Mouse (Mus musculus) embryonic fibroblast, embryonic 13.5 days (primary cell): ENCODE data around the gene Gm28048. TPM values are rescaled to one million over a fixed set of nuclear protein-coding genes. Genes with fewer than 3 reads are reported as not detected.
A peak's percentile ranks its signal among the peaks of the same experiment; 100 is the strongest.

Source experiments
- H3K27ac ChIP-seq: 2 replicates; pipeline ENCODE4 v1.5.1; 2012; ENCODE audit warnings: low read length, control low read depth, inconsistent platforms; ENCODE audit not compliant: insufficient read depth
- H3K4me1 ChIP-seq: 2 replicates; pipeline ENCODE4 v1.6.1; 2011; ENCODE audit warnings: low read length; ENCODE audit not compliant: control insufficient read depth, insufficient read depth
- H3K4me3 ChIP-seq: 2 replicates; pipeline ENCODE4 v1.5.1; 2011; ENCODE audit warnings: mild to moderate bottlenecking, control low read depth, low read length; ENCODE audit not compliant: insufficient read depth
- CTCF ChIP-seq: IDR thresholded peaks from 2 replicates; pipeline ENCODE4 v1.5.1; 2011; ENCODE audit warnings: mild to moderate bottlenecking, control low read depth, low read length, moderate library complexity, borderline replicate concordance; ENCODE audit not compliant: insufficient read depth
- POLR2A ChIP-seq: IDR thresholded peaks from 2 replicates; pipeline ENCODE4 v1.6.1; 2011; ENCODE audit warnings: low read depth, mild to moderate bottlenecking, control low read depth, low read length, moderate library complexity
- polyA plus RNA-seq: library from polyadenylated mRNA; stranded (reverse); fragments of >200 nt; gene quantifications from 2 replicates; pipeline ENCODE4 v1.2.4, GENCODE M21; 2011; ENCODE audit warnings: low read depth; ENCODE audit not compliant: missing spikeins, insufficient read length

The Gm28048 gene
- polyA plus RNA-seq, 1 experiment, result 14.1 TPM

GRCm38 (mm10) chr11:22957791-22958374 lies 24.0 kb downstream of the Gm28048 start:
- TF ChIP-seq POLR2A, result no peak
- no peak for TF ChIP-seq CTCF
- Histone ChIP-seq H3K4me1 (no peaks in the 10 kb centered on the region), H3K27ac (no peak overlapping the region), H3K4me3 (no peak overlapping the region)

GRCm38 (mm10) chr11:22956830-22957229 lies 25.1 kb downstream of the Gm28048 start:
- H3K27ac ChIP-seq, result no peak overlapping the region
- TF ChIP-seq POLR2A, result no peak
- TF ChIP-seq CTCF, result peak; percentile 74; the same call in 1 of the 2 replicates
- no peak overlapping the region for H3K4me3 ChIP-seq
- H3K4me1 ChIP-seq, result no peaks in the 10 kb centered on the region

- no peaks in the 10 kb centered on the region for H3K4me1 ChIP-seq
- no peak overlapping the region for H3K27ac ChIP-seq
- H3K4me3 ChIP-seq, result no peak overlapping the region
- no peak for TF ChIP-seq CTCF
- no peak for TF ChIP-seq POLR2A
Measured at GRCm38 (mm10) chr11:22956346-22956745, 25.5 kb downstream of the Gm28048 start.

- H3K4me3 ChIP-seq, result no peak overlapping the region
- no peak for TF ChIP-seq CTCF
- no peak for TF ChIP-seq POLR2A
- peaks cover 4% of the 10 kb centered on the region; the same call in 1 of the 2 replicates for H3K4me1 ChIP-seq
- H3K27ac ChIP-seq, result no peak overlapping the region
Measured at GRCm38 (mm10) chr11:22952668-22953067, 29.2 kb downstream of the Gm28048 start.

- Histone ChIP-seq H3K27ac (no peak overlapping the region), H3K4me1 (peaks cover 4% of the 10 kb centered on the region; the same call in 1 of the 2 replicates), H3K4me3 (no peak overlapping the region)
- no peak for TF ChIP-seq POLR2A
- TF ChIP-seq CTCF, result no peak
Measured at GRCm38 (mm10) chr11:22950131-22950530, 31.8 kb downstream of the Gm28048 start.

- Histone ChIP-seq H3K4me1 (peaks cover 4% of the 10 kb centered on the region; the same call in 1 of the 2 replicates), H3K4me3 (no peak overlapping the region), H3K27ac (no peak overlapping the region)
- no peak for TF ChIP-seq POLR2A
- TF ChIP-seq CTCF, result no peak
Measured at GRCm38 (mm10) chr11:22949101-22949500, 32.8 kb downstream of the Gm28048 start.

- H3K4me1 ChIP-seq, result no peaks in the 10 kb centered on the region
- no peak overlapping the region for H3K4me3 ChIP-seq
- TF ChIP-seq CTCF (no peak), POLR2A (no peak)
- no peak overlapping the region for H3K27ac ChIP-seq
Measured at GRCm38 (mm10) chr11:22938983-22939382, 42.9 kb downstream of the Gm28048 start.

GRCm38 (mm10) chr11:22937716-22938316 lies 44.1 kb downstream of the Gm28048 start:
- no peaks in the 10 kb centered on the region for H3K4me1 ChIP-seq
- no peak overlapping the region for H3K27ac ChIP-seq
- H3K4me3 ChIP-seq, result no peak overlapping the region
- TF ChIP-seq CTCF, result no peak
- no peak for TF ChIP-seq POLR2A

- no peak overlapping the region for H3K27ac ChIP-seq
- TF ChIP-seq CTCF (no peak), POLR2A (no peak)
Measured at GRCm38 (mm10) chr11:22936446-22937125, 45.3 kb downstream of the Gm28048 start.

GRCm38 (mm10) chr11:22932167-22932566 lies 49.7 kb downstream of the Gm28048 start:
- H3K4me1 ChIP-seq, result no peaks in the 10 kb centered on the region
- TF ChIP-seq POLR2A, result no peak
- no peak for TF ChIP-seq CTCF
- no peak overlapping the region for H3K4me3 ChIP-seq
- H3K27ac ChIP-seq, result no peak overlapping the region

More at GRCm38 (mm10) chr11:22936446-22937125, 45.3 kb downstream of the Gm28048 start:
- H3K4me1 ChIP-seq, result no peaks in the 10 kb centered on the region
- H3K4me3 ChIP-seq, result no peak overlapping the region
